Mouse (Mus musculus): ENCODE results near the gene Adgrf2. TPM values are rescaled to one million over a fixed set of nuclear protein-coding genes. Genes with fewer than 3 reads are reported as not detected.

Adgrf2 gene
- polyA plus RNA-seq (2014; fragmentation: Illumina TruSeq; extraction: RNeasy Lipid Tissue Mini Kit (QIAGEN cat#74804); ENCODE audit: low read depth, low replicate concordance), result 0.16 TPM

DNA sequence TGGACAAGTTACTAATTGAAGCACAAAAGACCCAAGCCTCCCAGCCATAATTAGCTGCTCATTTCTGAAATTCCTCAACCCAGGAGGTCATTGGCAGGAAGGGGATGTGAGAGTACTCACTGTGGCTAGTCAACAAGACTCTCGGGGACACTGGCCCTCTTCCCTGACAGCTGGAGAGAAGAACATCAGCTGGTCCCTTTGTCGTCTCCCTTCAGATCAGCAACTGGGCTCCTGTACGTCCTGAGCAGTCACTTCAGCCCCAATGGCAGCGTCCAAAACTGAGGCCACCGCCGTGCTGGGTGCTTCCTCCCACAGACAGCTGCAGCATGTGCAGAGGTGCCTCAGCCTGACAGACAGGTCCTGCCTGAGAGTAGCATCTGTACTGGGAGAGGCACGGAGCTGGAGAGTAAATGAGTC, at the start of gene Adgrf2:
Gene Adgrf2, minus strand, starts transcription at position 379 of the 417 bp plus-strand sequence.

DNA sequence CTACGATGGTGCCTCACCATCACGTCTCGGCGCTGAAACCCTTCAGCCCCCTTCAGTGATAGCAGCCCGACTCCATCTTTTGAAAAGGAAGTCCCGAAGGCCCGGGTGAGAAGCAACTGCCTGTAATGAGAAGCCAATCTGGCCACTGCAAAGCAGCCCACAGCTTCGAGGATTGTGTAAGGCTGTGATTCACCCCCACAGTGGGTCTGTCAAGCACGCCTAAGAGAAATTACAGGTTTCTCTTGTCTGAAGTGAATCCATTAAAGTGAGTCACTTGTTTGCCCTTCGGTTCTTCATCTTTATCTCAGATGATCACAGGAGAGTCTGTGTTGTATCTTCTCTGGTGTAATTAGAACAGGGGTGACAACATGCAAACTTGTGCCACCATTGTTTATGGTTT, 49.8 kb downstream of the Adgrf2 start, which contains the start of gene Adgrf4:
Gene Adgrf4, minus strand, starts transcription at position 149 of the 400 bp plus-strand sequence.

Other genes with a start within 250 kb of the Adgrf2 start
- not detected for gene Opn5, start 130.8 kb downstream of the Adgrf2 start, polyA plus RNA-seq (2014; fragmentation: Illumina TruSeq; extraction: RNeasy Lipid Tissue Mini Kit (QIAGEN cat#74804); ENCODE audit: low read depth, low replicate concordance)
- gene Adgrf4, start 49.9 kb downstream of the Adgrf2 start, polyA plus RNA-seq (2014; fragmentation: Illumina TruSeq; extraction: RNeasy Lipid Tissue Mini Kit (QIAGEN cat#74804); ENCODE audit: low read depth, low replicate concordance), result 0.16 TPM
- gene Cd2ap, start 134.5 kb upstream of the Adgrf2 start, polyA plus RNA-seq (2014; fragmentation: Illumina TruSeq; extraction: RNeasy Lipid Tissue Mini Kit (QIAGEN cat#74804); ENCODE audit: low read depth, low replicate concordance), result 451 TPM